Mouse (Mus musculus): ENCODE measurements around the gene Olfr1044.
"Not testable (repeated sequence)": the region's sequence is repeated elsewhere in the genome, so short reads cannot be mapped to it uniquely, and the experiment has no call there.

The Olfr1044 gene

DNA sequence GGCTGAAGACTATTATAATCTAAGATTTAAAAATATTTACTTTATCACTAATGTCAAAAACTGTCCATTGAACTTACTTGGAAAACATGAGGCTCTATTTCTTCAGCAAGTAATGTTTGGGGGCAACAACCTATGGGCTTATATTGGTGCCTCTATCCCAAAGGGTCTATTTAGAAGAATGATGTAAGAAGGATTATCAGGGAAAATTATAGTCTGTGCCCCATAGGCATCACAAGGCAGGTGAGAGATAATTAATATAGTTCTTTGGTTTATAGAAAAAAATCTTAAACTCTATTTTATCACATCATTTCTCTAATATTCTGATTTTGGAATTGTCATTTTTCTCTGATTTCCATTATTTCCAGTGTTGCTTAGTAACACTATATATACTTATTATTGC lies at the start of gene Olfr1044:
Gene Olfr1044, minus strand, starts transcription at position 101 of the 400 bp plus-strand sequence.
- DNase-seq (ENCODE audit: low spot score in 2 of 2) = no peak

- no peak for DNase-seq (ENCODE audit: low spot score in 2 of 2)
Measured at GRCm38 (mm10) chr2:86219214-86219613, 41.6 kb upstream of the Olfr1044 start, which contains the start of gene Olfr1046. Gene Olfr1046 (minus strand): TSS chr2:86219314.

- DNase-seq (ENCODE audit: low spot score in 2 of 2) = no peak
Measured at GRCm38 (mm10) chr2:86202909-86203308, 25.3 kb upstream of the Olfr1044 start, which contains the start of gene Olfr1045. Gene Olfr1045 (minus strand): TSS chr2:86203009.

- no peak for DNase-seq (ENCODE audit: low spot score in 2 of 2)
Measured at GRCm38 (mm10) chr2:86195863-86196262, 18.2 kb upstream of the Olfr1044 start.

DNA sequence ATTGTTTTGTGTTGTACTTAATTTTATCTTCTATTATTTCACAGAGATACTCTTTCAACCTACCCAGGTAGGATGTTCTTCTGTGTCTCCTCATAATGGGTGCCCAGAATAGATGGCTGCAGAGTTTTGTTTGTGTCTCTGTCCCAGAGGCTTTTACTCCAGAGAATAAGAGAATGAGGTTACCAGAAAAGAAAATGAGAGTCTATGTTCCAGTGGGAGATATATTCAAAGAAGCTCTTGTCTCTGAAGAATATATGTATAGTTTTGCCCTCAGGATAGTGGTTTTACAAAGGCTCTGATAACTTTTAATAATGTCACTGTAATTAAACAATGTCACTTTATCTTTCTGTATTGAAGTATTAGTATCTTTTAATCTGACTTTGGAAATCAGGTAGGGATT lies 8.0 kb upstream of the Olfr1044 start, which contains the start of gene Olfr52:
Gene Olfr52, minus strand, starts transcription at position 101 of the 400 bp plus-strand sequence.
- no peak for DNase-seq (ENCODE audit: low spot score in 2 of 2)

GRCm38 (mm10) chr2:86179950-86180349 lies 2.3 kb upstream of the Olfr1044 start:
- no peak for DNase-seq (ENCODE audit: low spot score in 2 of 2)

DNA sequence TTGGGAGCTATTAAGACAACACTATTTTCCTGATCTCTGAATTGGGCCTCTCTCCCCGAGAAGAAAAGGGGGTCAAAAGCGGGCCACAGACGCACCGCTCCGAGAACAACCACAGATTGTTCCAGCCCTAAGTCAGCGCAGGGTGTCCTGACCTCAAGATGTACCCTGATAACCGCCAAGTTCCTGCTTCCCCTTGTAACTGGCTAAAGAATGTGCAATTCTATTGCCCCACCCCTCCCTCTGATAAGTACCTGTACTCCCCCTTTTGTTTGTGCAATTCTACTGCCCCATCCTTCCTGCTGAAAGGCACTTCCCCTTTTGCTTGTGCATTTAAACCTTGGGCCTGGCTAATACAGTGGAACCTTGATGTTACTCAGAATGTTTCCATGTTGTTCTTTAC lies 2.2 kb downstream of the Olfr1044 start:
- DNase-seq (ENCODE audit: low spot score in 2 of 2) = not testable (repeated sequence)

- no peak for DNase-seq (ENCODE audit: low spot score in 2 of 2)
Measured at GRCm38 (mm10) chr2:86167422-86167821, 10.2 kb downstream of the Olfr1044 start, which contains the start of gene Olfr1043. Gene Olfr1043 (minus strand): TSS chr2:86167522.

DNA sequence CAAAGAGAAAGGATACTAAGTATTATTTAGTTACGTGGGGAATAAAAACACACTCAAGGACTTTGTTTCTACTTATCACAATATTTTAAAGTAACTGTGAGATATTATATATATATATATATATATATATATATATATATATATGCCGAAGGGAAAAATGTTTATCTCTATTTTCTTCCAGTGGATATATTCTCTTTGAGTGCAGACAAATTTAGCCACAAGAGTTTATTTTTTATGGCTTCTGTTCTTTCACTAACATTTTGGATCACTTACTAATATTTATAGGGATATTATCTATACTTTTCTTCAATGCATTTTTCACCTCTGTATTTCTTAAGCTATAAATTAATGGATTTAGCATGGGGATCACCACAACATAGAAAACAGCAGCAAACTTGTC lies 15.9 kb downstream of the Olfr1044 start, which contains the start of gene Olfr1042:
Gene Olfr1042, minus strand, starts transcription at position 101 of the 400 bp plus-strand sequence.
- DNase-seq (ENCODE audit: low spot score in 2 of 2) = no peak

- DNase-seq (ENCODE audit: low spot score in 2 of 2) = no peak
Measured at GRCm38 (mm10) chr2:86146632-86147031, 31.0 kb downstream of the Olfr1044 start, which contains the start of gene Olfr1040. Gene Olfr1040 (minus strand): TSS chr2:86146732.

DNA sequence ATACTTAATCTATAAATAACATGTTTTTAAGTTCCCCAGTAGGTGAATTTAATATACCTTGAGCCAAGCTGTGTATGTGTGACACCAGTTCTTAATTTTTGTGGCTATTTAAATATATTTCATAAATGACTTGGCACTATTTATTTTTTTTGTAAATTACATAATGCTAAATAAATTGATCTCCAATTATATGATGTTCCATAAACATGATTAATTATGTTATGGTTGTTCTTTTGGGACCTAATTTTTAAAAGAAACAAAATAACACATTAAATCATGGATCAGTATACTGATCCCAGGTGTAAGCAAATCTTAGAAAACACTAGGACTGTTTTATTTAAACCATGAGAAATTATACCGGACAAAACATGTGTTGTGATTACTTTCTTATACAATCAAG lies 41.8 kb downstream of the Olfr1044 start, which contains the start of gene Olfr1039:
Gene Olfr1039, minus strand, starts transcription at position 101 of the 400 bp plus-strand sequence.
- DNase-seq (ENCODE audit: low spot score in 2 of 2) = no peak

Data from thymus, postnatal 10 days (tissue).